Mouse (Mus musculus): Measurements from ENCODE around the gene Arhgef3.
"Not testable (repeated sequence)": the region's sequence is repeated elsewhere in the genome, so short reads cannot be mapped to it uniquely, and the experiment has no call there.

Arhgef3 gene

DNA sequence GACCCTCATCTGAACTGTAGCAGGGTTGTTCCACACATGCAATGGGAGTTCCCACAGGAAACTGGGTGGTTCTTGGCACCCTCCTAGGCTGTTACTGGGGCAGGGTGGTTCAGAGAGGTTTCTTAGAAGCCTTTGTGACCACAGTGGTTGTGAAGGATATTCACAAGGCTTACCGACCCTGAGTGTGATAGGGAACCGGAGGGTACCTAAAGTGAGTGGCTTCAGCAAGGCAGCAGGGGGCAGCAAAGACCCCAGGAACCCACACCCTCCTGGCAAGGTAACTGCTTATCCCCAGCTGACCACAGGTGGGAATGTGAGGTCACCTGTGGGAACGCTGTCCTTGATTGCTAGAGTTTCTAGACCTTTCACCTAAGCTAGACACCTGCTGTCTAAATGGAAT lies 77.8 kb downstream of the Arhgef3 start:
- DNase-seq (ENCODE audit: low spot score): no peak

GRCm38 (mm10) chr14:27196980-27197379 lies 82.3 kb downstream of the Arhgef3 start:
- no peak for DNase-seq (ENCODE audit: low spot score)

- DNase-seq (ENCODE audit: low spot score): no peak
Observed at GRCm38 (mm10) chr14:27198490-27199089, 83.9 kb downstream of the Arhgef3 start.

- DNase-seq (ENCODE audit: low spot score): no peak
Observed at GRCm38 (mm10) chr14:27199119-27199518, 84.4 kb downstream of the Arhgef3 start.

- no peak for DNase-seq (ENCODE audit: low spot score)
Observed at GRCm38 (mm10) chr14:27199870-27200269, 85.2 kb downstream of the Arhgef3 start.

- no peak for DNase-seq (ENCODE audit: low spot score)
Observed at GRCm38 (mm10) chr14:27200743-27201576, 86.3 kb downstream of the Arhgef3 start.

DNA sequence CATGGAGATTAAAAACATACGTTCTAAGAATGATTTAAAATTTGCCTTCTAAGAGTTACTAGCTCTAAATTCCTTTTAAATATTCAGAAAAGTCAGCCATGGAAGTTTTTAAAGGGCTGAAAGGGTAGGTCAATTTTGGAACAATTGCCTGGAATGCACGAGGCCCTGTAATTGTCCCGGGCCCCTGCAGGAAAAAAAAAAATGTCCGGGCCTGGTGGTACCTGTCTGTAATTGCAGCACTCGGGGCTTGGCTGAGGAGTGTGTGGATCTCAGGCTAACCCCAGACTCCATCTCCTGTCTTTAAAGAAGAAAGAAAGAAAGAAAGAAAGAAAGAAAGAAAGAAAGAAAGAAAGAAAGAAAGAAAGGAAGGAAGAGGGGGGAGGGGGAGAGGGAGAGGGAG lies 87.1 kb downstream of the Arhgef3 start:
- DNase-seq (ENCODE audit: low spot score): no peak

DNA sequence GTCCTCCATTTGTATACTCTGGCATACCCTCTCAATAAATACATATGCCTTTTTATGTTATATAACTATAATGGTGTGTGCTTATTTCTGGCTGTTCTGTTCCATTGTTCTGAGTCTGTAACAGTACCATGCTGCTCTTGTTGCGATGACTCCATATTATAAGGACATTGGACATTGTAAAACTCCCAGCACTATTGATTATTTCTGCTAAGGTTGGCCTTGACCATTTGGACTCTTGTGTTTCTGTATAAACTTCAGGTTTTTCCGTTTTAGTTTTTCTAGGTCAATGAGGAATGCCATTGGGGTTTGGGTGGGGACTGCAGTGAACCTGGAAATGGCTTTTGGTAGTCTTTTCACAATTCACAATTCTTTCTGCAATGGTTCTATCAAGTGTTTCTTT lies 90.0 kb downstream of the Arhgef3 start:
- no peak for DNase-seq (ENCODE audit: low spot score)

GRCm38 (mm10) chr14:27206443-27206842 lies 91.7 kb downstream of the Arhgef3 start:
- no peak for DNase-seq (ENCODE audit: low spot score)

GRCm38 (mm10) chr14:27209542-27209941 lies 94.8 kb downstream of the Arhgef3 start:
- DNase-seq (ENCODE audit: low spot score): no peak

GRCm38 (mm10) chr14:27210801-27211200 lies 96.1 kb downstream of the Arhgef3 start:
- not testable (repeated sequence) for DNase-seq (ENCODE audit: low spot score)

DNA sequence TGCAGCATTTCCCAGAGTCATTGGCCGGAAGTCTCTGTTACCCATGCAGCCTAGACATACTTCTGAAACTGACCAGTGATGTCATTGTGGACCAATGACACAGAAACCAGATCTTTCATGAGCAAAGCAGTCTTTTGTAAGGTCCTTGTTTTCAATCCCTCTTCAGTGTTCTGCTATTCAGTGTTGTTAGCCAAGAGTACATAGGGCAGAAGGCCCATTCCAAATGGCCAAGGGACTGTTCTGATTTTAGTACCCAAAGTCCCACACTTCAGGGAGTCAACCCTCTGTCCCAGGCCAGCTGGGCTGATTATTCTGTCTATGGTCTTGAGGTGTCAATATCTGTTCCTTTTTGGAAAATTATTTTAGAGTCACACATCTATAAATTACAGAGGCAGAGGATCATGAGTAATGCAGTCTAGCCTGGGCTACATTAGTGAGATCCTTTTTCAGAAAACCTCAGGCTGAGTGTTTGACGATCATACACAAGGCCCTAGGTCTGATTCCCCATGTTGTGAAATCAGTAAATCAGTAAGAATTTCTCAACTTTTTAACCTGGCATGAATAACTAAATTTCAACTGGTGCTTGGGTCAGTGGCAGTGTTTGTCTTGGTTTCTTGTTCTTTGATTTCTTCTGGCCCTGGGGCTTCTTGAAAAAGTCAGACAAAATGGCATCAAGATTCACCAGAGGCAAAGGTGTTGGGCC lies 97.2 kb downstream of the Arhgef3 start:
- DNase-seq (ENCODE audit: low spot score): no peak

- no peak for DNase-seq (ENCODE audit: low spot score)
Observed at GRCm38 (mm10) chr14:27214232-27214631, 99.5 kb downstream of the Arhgef3 start.

- no peak for DNase-seq (ENCODE audit: low spot score)
Observed at GRCm38 (mm10) chr14:27219668-27220067, 105.0 kb downstream of the Arhgef3 start.

GRCm38 (mm10) chr14:27220297-27220696 lies 105.6 kb downstream of the Arhgef3 start:
- DNase-seq (ENCODE audit: low spot score): no peak

GRCm38 (mm10) chr14:27224636-27225035 lies 109.9 kb downstream of the Arhgef3 start:
- DNase-seq (ENCODE audit: low spot score): no peak

- DNase-seq (ENCODE audit: low spot score): no peak
Observed at GRCm38 (mm10) chr14:27226288-27226687, 111.6 kb downstream of the Arhgef3 start.

- DNase-seq (ENCODE audit: low spot score): no peak
Observed at GRCm38 (mm10) chr14:27228288-27228687, 113.6 kb downstream of the Arhgef3 start.

DNA sequence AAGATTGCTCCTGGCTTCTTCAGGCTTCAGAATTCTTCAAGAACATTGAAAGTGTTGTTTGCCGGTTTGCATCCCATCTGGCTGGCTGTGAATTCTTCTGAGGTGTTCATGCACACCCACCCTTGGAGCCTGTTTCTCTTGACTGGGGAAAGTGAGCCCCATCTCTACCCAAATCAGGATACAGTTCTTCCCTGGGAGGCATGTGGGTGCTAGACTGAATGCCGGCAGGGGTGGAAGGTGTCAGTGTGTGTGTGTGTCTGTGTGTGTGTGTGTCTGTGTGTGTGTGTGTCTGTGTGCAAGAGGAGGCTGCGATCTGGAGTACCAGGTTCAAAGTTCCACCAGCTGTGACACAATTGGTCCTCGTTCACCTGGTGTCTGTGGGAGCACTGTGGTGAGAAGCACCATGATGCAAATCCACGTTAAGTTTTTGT lies 114.3 kb downstream of the Arhgef3 start:
- DNase-seq (ENCODE audit: low spot score): no peak

GRCm38 (mm10) chr14:27229441-27230147 lies 114.9 kb downstream of the Arhgef3 start:
- DNase-seq (ENCODE audit: low spot score): no peak

- no peak for DNase-seq (ENCODE audit: low spot score)
Observed at GRCm38 (mm10) chr14:27230262-27231022, 115.7 kb downstream of the Arhgef3 start.

DNA sequence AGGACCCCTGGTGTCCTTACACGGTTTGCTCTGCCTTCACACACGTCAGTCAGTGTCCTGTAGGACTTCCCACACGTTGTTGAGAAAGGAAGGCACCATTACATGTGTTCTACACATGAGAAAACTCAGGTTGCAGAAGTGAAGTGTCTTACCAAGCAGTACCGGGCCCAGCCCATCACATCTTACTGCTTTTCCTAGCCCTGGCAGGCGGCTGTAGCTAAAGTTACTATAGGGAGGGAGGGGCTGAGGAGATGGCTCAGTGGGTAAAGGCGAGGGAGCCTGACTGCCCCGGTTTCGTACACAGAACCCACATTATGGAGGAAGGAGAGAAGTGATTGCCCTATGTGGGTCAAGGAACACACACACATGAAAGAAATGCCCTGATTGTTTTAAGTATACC lies 116.8 kb downstream of the Arhgef3 start:
- DNase-seq (ENCODE audit: low spot score): no peak

Measured in urinary bladder, postnatal 10 days (tissue).